ENCODE assay signal across 8 mouse cellular contexts in the genomic region with DNA sequence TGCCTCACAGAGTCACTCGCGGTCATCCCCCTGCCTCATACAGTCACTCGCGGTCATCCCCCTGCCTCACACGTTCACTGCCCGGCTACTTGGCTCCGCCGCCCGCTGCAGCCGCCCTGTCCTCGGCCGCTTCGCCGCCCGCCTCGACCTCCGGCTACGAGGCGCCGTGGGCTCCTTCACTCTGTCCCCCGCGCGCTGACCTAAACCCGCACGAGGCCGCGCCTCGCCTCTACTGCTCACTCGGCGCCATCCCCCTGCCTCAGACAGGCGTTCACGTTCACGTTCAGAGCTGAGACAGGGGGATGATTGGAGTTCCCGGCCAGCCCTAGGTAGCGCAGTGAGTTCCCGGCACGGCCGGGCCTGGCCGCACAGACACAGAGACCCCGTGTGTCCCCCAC. TPM values are rescaled to one million over a fixed set of nuclear protein-coding genes. Genes with fewer than 3 reads are reported as not detected.
DNase-seq lines count a peak whose midpoint lies in the region; ATAC-seq and TF ChIP-seq lines count a peak whose summit lies in the region.
"Not testable (repeated sequence)": the region's sequence is repeated elsewhere in the genome, so short reads cannot be mapped to it uniquely, and the experiment has no call there.

No protein-coding gene starts in this region.

- peak overlapping the region; percentile 51 to 89 (median 58) for H3K4me3 ChIP-seq in CH12.LX (replicated peaks in 1 of 3; ENCODE audit: low read depth in 2 of 3, low read length in 2 of 3, poor library complexity in 1 of 3)
- peak overlapping the region; percentile 51 for H3K4me3 ChIP-seq in embryonic facial prominence, embryonic 10.5 days
- H3K4me3 ChIP-seq in forebrain, embryonic 16.5 days (replicated peaks; ENCODE audit: low read length): peak overlapping the region; percentile 46
- H3K4me3 ChIP-seq in heart, embryonic 16.5 days (ENCODE audit: low read length): peak overlapping the region; percentile 48
- H3K4me3 ChIP-seq in kidney, adult 2 months (ENCODE audit: insufficient read depth, low read depth, low read length): peak overlapping the region; percentile 36; the same call in 1 of the 2 replicates
- peak overlapping the region; percentile 49 for H3K4me3 ChIP-seq in liver, embryonic 13.5 days (replicated peaks)
- peak overlapping the region; percentile 30 for H3K4me3 ChIP-seq in midbrain, embryonic 11.5 days (ENCODE audit: low read depth, low read length)
- H3K4me3 ChIP-seq in spleen, adult 2 months (ENCODE audit: extremely low read depth, insufficient read depth, insufficient read length): peak overlapping the region; percentile 60

- not testable (repeated sequence) for ATAC-seq in forebrain, embryonic 16.5 days; heart, embryonic 16.5 days (replicated peaks; ENCODE audit: extremely low read depth, insufficient read depth, low FRiP score); midbrain, embryonic 11.5 days (ENCODE audit: low FRiP score)
- peak; percentile 19; the same call in 1 of the 2 replicates for ATAC-seq in liver, embryonic 13.5 days (ENCODE audit: low read depth)

- 23% methylated on average over 26 of the region's 40 CpGs for WGBS in embryonic facial prominence, embryonic 10.5 days
- 15% methylated on average over 11 of the region's 40 CpGs for WGBS in forebrain, embryonic 16.5 days
- 13% methylated on average over 22 of the region's 40 CpGs for WGBS in heart, embryonic 16.5 days
- WGBS in kidney, adult 2 months: no CpG with 5 or more reads among the region's 40 CpGs
- WGBS in liver, embryonic 13.5 days (ENCODE audit: insufficient replicate concordance): 23% methylated on average over 28 of the region's 40 CpGs
- 35% methylated on average over 36 of the region's 40 CpGs for WGBS in midbrain, embryonic 11.5 days
- 13% methylated on average over 38 of the region's 40 CpGs for WGBS in spleen, adult 2 months

- not testable (repeated sequence) for H3K79me2 ChIP-seq in CH12.LX (replicated peaks; ENCODE audit: control insufficient read depth, extremely low read depth, insufficient read depth, poor library complexity, severe bottlenecking)

- TF ChIP-seq EP300 in CH12.LX (IDR thresholded peaks at IDR 0.05; ENCODE audit: low read length): not testable (repeated sequence)

- in situ Hi-C loops in CH12.LX (cut with MboI; ENCODE audit: low pct_ligation_motif_present, low pct_unique_long_range_greater_than_20kb, low sequenced_read_pairs): not testable (repeated sequence)

- H3K4me1 ChIP-seq in CH12.LX (ENCODE audit: control insufficient read depth in 1 of 2, insufficient read depth in 2 of 2): peaks cover 17 to 26% of the 10 kb centered on the region in 2 experiments
- H3K4me1 ChIP-seq in embryonic facial prominence, embryonic 10.5 days; forebrain, embryonic 16.5 days (replicated peaks; ENCODE audit: control insufficient read depth, insufficient read depth, low read length); heart, embryonic 16.5 days (ENCODE audit: control insufficient read depth, insufficient read depth, low read length); kidney, adult 2 months (ENCODE audit: control insufficient read depth, insufficient read depth, low read length); liver, embryonic 13.5 days (replicated peaks); midbrain, embryonic 11.5 days (ENCODE audit: control insufficient read depth, insufficient read depth, low read length); spleen, adult 2 months (ENCODE audit: control insufficient read depth, insufficient read depth, insufficient read length): not testable (repeated sequence)

- peaks cover 27% of the 10 kb centered on the region for H3K9me3 ChIP-seq in CH12.LX (replicated peaks; ENCODE audit: low read length)
- H3K9me3 ChIP-seq in embryonic facial prominence, embryonic 10.5 days: peaks cover 13% of the 10 kb centered on the region
- not testable (repeated sequence) for H3K9me3 ChIP-seq in forebrain, embryonic 16.5 days (ENCODE audit: control insufficient read depth, low read length); liver, embryonic 13.5 days (replicated peaks); midbrain, embryonic 11.5 days (ENCODE audit: control insufficient read depth, low read length)
- peaks cover 28% of the 10 kb centered on the region for H3K9me3 ChIP-seq in heart, embryonic 16.5 days (replicated peaks; ENCODE audit: control insufficient read depth, low read length)

- H3K4me2 ChIP-seq in CH12.LX (ENCODE audit: insufficient read depth, low read depth, poor library complexity, severe bottlenecking): peak overlapping the region; percentile 77
- peak overlapping the region; percentile 62 for H3K4me2 ChIP-seq in forebrain, embryonic 16.5 days (ENCODE audit: low read length)
- peak overlapping the region; percentile 76 for H3K4me2 ChIP-seq in heart, embryonic 16.5 days (ENCODE audit: low read depth, low read length)
- peak overlapping the region; percentile 75 for H3K4me2 ChIP-seq in liver, embryonic 13.5 days
- peak overlapping the region; percentile 57 for H3K4me2 ChIP-seq in midbrain, embryonic 11.5 days

- not testable (repeated sequence) for H3K27me3 ChIP-seq in CH12.LX (replicated peaks); embryonic facial prominence, embryonic 10.5 days (replicated peaks; ENCODE audit: low read depth, poor library complexity, severe bottlenecking); forebrain, embryonic 16.5 days (replicated peaks; ENCODE audit: control insufficient read depth, insufficient read depth, low read length); heart, embryonic 16.5 days (ENCODE audit: control insufficient read depth, insufficient read depth, low read length); kidney, adult 2 months (replicated peaks; ENCODE audit: control insufficient read depth, insufficient read depth, low read length); liver, embryonic 13.5 days; midbrain, embryonic 11.5 days (ENCODE audit: control insufficient read depth, insufficient read depth, low read length); spleen, adult 2 months (ENCODE audit: control insufficient read depth, insufficient read depth, low read length)

- TF ChIP-seq CTCF in CH12.LX (conservative IDR thresholded peaks at IDR 0.05 in 1 of 2, IDR thresholded peaks at IDR 0.05 in 1 of 2; ENCODE audit: low read depth in 2 of 2, low read length in 2 of 2); kidney, adult 2 months (conservative IDR thresholded peaks at IDR 0.05; ENCODE audit: insufficient read depth, insufficient read length, low read depth, low read length); spleen, adult 2 months (IDR thresholded peaks at IDR 0.05; ENCODE audit: extremely low read depth, insufficient read depth, insufficient read length, insufficient replicate concordance): not testable (repeated sequence)

- TF ChIP-seq RAD21 in CH12.LX (IDR thresholded peaks at IDR 0.05; ENCODE audit: low read depth, low read length): not testable (repeated sequence)

- peak overlapping the region; percentile 38 for H3K9ac ChIP-seq in CH12.LX (ENCODE audit: insufficient read depth, low read depth)
- H3K9ac ChIP-seq in forebrain, embryonic 16.5 days (replicated peaks; ENCODE audit: low read depth, low read length): peak overlapping the region; percentile 25; the same call in 1 of the 2 replicates
- peak overlapping the region; percentile 54 for H3K9ac ChIP-seq in heart, embryonic 16.5 days (ENCODE audit: low read length)
- peak overlapping the region; percentile 26; the same call in 1 of the 2 replicates for H3K9ac ChIP-seq in liver, embryonic 13.5 days
- peak overlapping the region; percentile 27; the same call in 1 of the 2 replicates for H3K9ac ChIP-seq in midbrain, embryonic 11.5 days (ENCODE audit: low read length)

- DNase-seq in CH12.LX (ENCODE audit: extremely low read depth); embryonic facial prominence, embryonic 10.5 days (ENCODE audit: low spot score); kidney, adult 2 months; liver, embryonic 13.5 days; midbrain, embryonic 11.5 days (ENCODE audit: low spot score, missing footprints): not testable (repeated sequence)
- peak in 1 of 2 experiments; percentile 79 for DNase-seq in spleen, adult 2 months (ENCODE audit: low read depth in 1 of 2, low spot score in 2 of 2)

- peaks cover 8 to 24% of the 10 kb centered on the region in 2 experiments for H3K36me3 ChIP-seq in CH12.LX (replicated peaks in 1 of 2; ENCODE audit: control insufficient read depth in 1 of 2, insufficient read depth in 1 of 2, low read length in 1 of 2)
- H3K36me3 ChIP-seq in embryonic facial prominence, embryonic 10.5 days (replicated peaks); forebrain, embryonic 16.5 days (ENCODE audit: control insufficient read depth, insufficient read depth); heart, embryonic 16.5 days (ENCODE audit: control insufficient read depth, insufficient read depth); kidney, adult 2 months (ENCODE audit: control insufficient read depth, insufficient read depth, low read length); liver, embryonic 13.5 days; midbrain, embryonic 11.5 days (ENCODE audit: control insufficient read depth, insufficient read depth, low read length); spleen, adult 2 months (ENCODE audit: control insufficient read depth, insufficient read depth, low read length): not testable (repeated sequence)

- dilution Hi-C loops in CH12.LX (cut with MboI; ENCODE audit: extremely low pct_ligation_motif_present, extremely low pct_unique_long_range_greater_than_20kb, low sequenced_read_pairs): not testable (repeated sequence)

- peak overlapping the region; percentile 53 for H3K27ac ChIP-seq in CH12.LX (ENCODE audit: insufficient read depth, low read depth)
- peak overlapping the region; percentile 59 for H3K27ac ChIP-seq in embryonic facial prominence, embryonic 10.5 days (replicated peaks)
- peak overlapping the region; percentile 69 for H3K27ac ChIP-seq in forebrain, embryonic 16.5 days (ENCODE audit: low read length)
- H3K27ac ChIP-seq in heart, embryonic 16.5 days (ENCODE audit: low read length); kidney, adult 2 months (ENCODE audit: insufficient read depth, low read depth, low read length); liver, embryonic 13.5 days: not testable (repeated sequence)
- H3K27ac ChIP-seq in midbrain, embryonic 11.5 days (ENCODE audit: low read depth, low read length): peak overlapping the region; percentile 89
- H3K27ac ChIP-seq in spleen, adult 2 months (ENCODE audit: insufficient read depth, low read length): peak overlapping the region; percentile 81

- TF ChIP-seq POLR2A in CH12.LX (IDR thresholded peaks at IDR 0.05; ENCODE audit: low read depth, low read length); kidney, adult 2 months (IDR thresholded peaks at IDR 0.05; ENCODE audit: low read depth, low read length); spleen, adult 2 months (IDR thresholded peaks at IDR 0.05; ENCODE audit: low read depth, low read length): not testable (repeated sequence)

RNA-seq across cellular contexts. Expression of a gene that starts 12.0 kb away (rescaled TPM):
- total RNA-seq in CH12.LX (2012; rRNA removed) (288 and 398 TPM in 2 replicates), CH12.LX (2014; rRNA removed) (60.4 and 62.0 TPM in 2 replicates)
- 606 and 724 TPM in 2 replicates for polyA plus RNA-seq in CH12.LX (2012; ENCODE audit: insufficient read length, low read depth)
- polyA plus RNA-seq in embryonic facial prominence, embryonic 10.5 days (2016; fragmentation: Nextera tagmentation; extraction: Ambion mirVana): 259 and 324 TPM in 2 replicates
- 174 and 293 TPM in 2 replicates for polyA plus RNA-seq in forebrain, embryonic 16.5 days (2015; fragmentation: Nextera tagmentation; extraction: Ambion mirVana)
- 84.5 and 136 TPM in 2 replicates for polyA plus RNA-seq in heart, embryonic 16.5 days (2015; fragmentation: Nextera tagmentation; extraction: Ambion mirVana)
- 108 and 184 TPM in 2 replicates for polyA plus RNA-seq in kidney, adult 2 months (2012; rRNA removed)
- 84.4 and 95.3 TPM in 2 replicates for polyA plus RNA-seq in liver, embryonic 13.5 days (2015; fragmentation: Nextera tagmentation; extraction: Ambion mirVana)
- polyA plus RNA-seq in midbrain, embryonic 11.5 days (2014; fragmentation: Nextera tagmentation; extraction: Ambion mirVana): 177 and 189 TPM in 2 replicates
- 605 and 1,690 TPM in 2 replicates for polyA plus RNA-seq in spleen, adult 2 months (2012; rRNA removed)
